Mouse (Mus musculus) MEL (cell line): ENCODE results near the gene Tmem203. TPM values are rescaled to one million over a fixed set of nuclear protein-coding genes. Genes with fewer than 3 reads are reported as not detected.

ENCODE experiments used
- DNase-seq: peaks from one replicate; pipeline ENCODE4 v3.0.0; 2011; ENCODE audit warnings: low read depth, low spot score
- H3K27ac ChIP-seq: 2 replicates; pipeline ENCODE4 v1.5.1; 2012; ENCODE audit warnings: low read depth, mild to moderate bottlenecking, control low read depth, low read length, moderate library complexity; ENCODE audit not compliant: control insufficient read depth
- H3K27me3 ChIP-seq, 2 experiments: fragments of 150-350 bp in 1 of 2; sonication (generic) in 1 of 2; 2 replicates each; pipeline ENCODE4 v1.6.1; 2012; ENCODE audit warnings: low read length in 2 of 2, mild to moderate bottlenecking in 2 of 2, improper control_type of control experiment in 1 of 2, moderate library complexity in 1 of 2; ENCODE audit not compliant: insufficient read depth in 2 of 2, control insufficient read depth in 1 of 2
- H3K36me3 ChIP-seq, 2 experiments: 2 replicates each; pipeline ENCODE4 v1.6.1; 2012 to 2014; ENCODE audit warnings: low read length in 2 of 2, improper control_type of control experiment in 1 of 2, inconsistent platforms in 1 of 2, mild to moderate bottlenecking in 1 of 2; ENCODE audit not compliant: insufficient read depth in 2 of 2, control insufficient read depth in 1 of 2
- H3K4me1 ChIP-seq, 2 experiments: fragments of 150-350 bp in 1 of 2; sonication (generic) in 1 of 2; 2 replicates each; pipeline ENCODE4 v1.6.1; 2012; ENCODE audit warnings: low read length in 2 of 2, improper control_type of control experiment in 1 of 2, mild to moderate bottlenecking in 1 of 2; ENCODE audit not compliant: insufficient read depth in 2 of 2, control insufficient read depth in 1 of 2
- H3K4me3 ChIP-seq, 2 experiments: fragments of 150-350 bp in 1 of 2; sonication (generic) in 1 of 2; 2 replicates each; pipeline ENCODE4 v1.5.1; 2012; ENCODE audit warnings: low read depth in 2 of 2, low read length in 2 of 2, mild to moderate bottlenecking in 2 of 2, moderate library complexity in 2 of 2, control low read depth in 1 of 2, improper control_type of control experiment in 1 of 2; ENCODE audit not compliant: control insufficient read depth in 1 of 2, insufficient read depth in 1 of 2
- H3K79me2 ChIP-seq: 2 replicates; pipeline ENCODE4 v1.6.1; 2012; ENCODE audit warnings: mild to moderate bottlenecking, low read length, moderate library complexity; ENCODE audit not compliant: control insufficient read depth, poor library complexity, insufficient read depth
- H3K9ac ChIP-seq: 2 replicates; pipeline ENCODE4 v1.6.1; 2012; ENCODE audit warnings: low read depth, mild to moderate bottlenecking, control low read depth, low read length, moderate library complexity; ENCODE audit not compliant: control insufficient read depth, poor library complexity, severe bottlenecking
- H3K9me3 ChIP-seq: fragments of 150-350 bp; sonication (generic); replicated peaks from 2 replicates; pipeline ENCODE4 v1.6.1; 2012; ENCODE audit warnings: mild to moderate bottlenecking, low read length, improper control_type of control experiment, moderate library complexity; ENCODE audit not compliant: insufficient read depth
- BHLHE40 ChIP-seq: IDR thresholded peaks from 2 replicates; pipeline ENCODE4 v1.6.1; 2012; ENCODE audit warnings: low read depth, mild to moderate bottlenecking, inconsistent platforms, low read length, improper control_type of control experiment, borderline replicate concordance
- CHD1 ChIP-seq: IDR thresholded peaks from 2 replicates; pipeline ENCODE4 v1.6.1; 2012; ENCODE audit warnings: low read depth, mild to moderate bottlenecking, inconsistent platforms, low read length, improper control_type of control experiment
- CHD2 ChIP-seq: IDR thresholded peaks from 2 replicates; pipeline ENCODE4 v1.6.1; 2011; ENCODE audit warnings: low read length, improper control_type of control experiment
- CTCF ChIP-seq, 3 experiments: IDR thresholded peaks in 2 of 3; conservative IDR thresholded peaks in 1 of 3; 2 replicates each; pipeline ENCODE4 v1.5.1; 2011 to 2012; ENCODE audit warnings: low read length in 3 of 3, low read depth in 2 of 3, mild to moderate bottlenecking in 2 of 3, improper control_type of control experiment in 1 of 3, inconsistent platforms in 1 of 3, mixed read lengths in 1 of 3, moderate library complexity in 1 of 3; ENCODE audit not compliant: control insufficient read depth in 1 of 3, insufficient read depth in 1 of 3, poor library complexity in 1 of 3, severe bottlenecking in 1 of 3
- E2F4 ChIP-seq: IDR thresholded peaks from 2 replicates; pipeline ENCODE4 v1.6.1; 2011; ENCODE audit warnings: low read depth, low read length, improper control_type of control experiment, borderline replicate concordance
- ELF1 ChIP-seq: IDR thresholded peaks from 2 replicates; pipeline ENCODE4 v1.6.1; 2014; ENCODE audit warnings: low read depth, mild to moderate bottlenecking, inconsistent platforms, low read length, improper control_type of control experiment, moderate library complexity
- EP300 ChIP-seq, 2 experiments: IDR thresholded peaks; 2 replicates each; pipeline ENCODE4 v1.6.1; 2011; ENCODE audit warnings: improper control_type of control experiment in 2 of 2, low read length in 2 of 2, low read depth in 1 of 2, mild to moderate bottlenecking in 1 of 2
- ETS1 ChIP-seq: IDR thresholded peaks from 2 replicates; pipeline ENCODE4 v1.6.1; 2012; ENCODE audit warnings: low read depth, mild to moderate bottlenecking, inconsistent platforms, low read length, improper control_type of control experiment, moderate library complexity
- GABPA ChIP-seq: IDR thresholded peaks from 2 replicates; pipeline ENCODE4 v1.6.1; 2012; ENCODE audit warnings: low read depth, mild to moderate bottlenecking, inconsistent platforms, low read length, improper control_type of control experiment, moderate library complexity
- GATA1 ChIP-seq: IDR thresholded peaks from 2 replicates; pipeline ENCODE4 v1.6.1; 2011; ENCODE audit warnings: low read depth, low read length, improper control_type of control experiment
- HCFC1 ChIP-seq: IDR thresholded peaks from 2 replicates; pipeline ENCODE4 v1.6.1; 2012; ENCODE audit warnings: low read depth, mild to moderate bottlenecking, inconsistent platforms, low read length, improper control_type of control experiment, moderate library complexity
- JUND ChIP-seq: IDR thresholded peaks from 2 replicates; pipeline ENCODE4 v1.6.1; 2011; ENCODE audit warnings: low read depth, mild to moderate bottlenecking, improper control_type of control experiment, low read length
- KAT2A ChIP-seq: conservative IDR thresholded peaks from 2 replicates; pipeline ENCODE4 v1.6.1; 2012; ENCODE audit warnings: low read depth, low read length, improper control_type of control experiment, inconsistent platforms
- MAFK ChIP-seq: IDR thresholded peaks from 2 replicates; pipeline ENCODE4 v1.6.1; 2011; ENCODE audit warnings: low read depth, mild to moderate bottlenecking, low read length, improper control_type of control experiment, borderline replicate concordance
- MAX ChIP-seq: IDR thresholded peaks from 2 replicates; pipeline ENCODE4 v1.6.1; 2011; ENCODE audit warnings: low read length, improper control_type of control experiment
- MAZ ChIP-seq: IDR thresholded peaks from 2 replicates; pipeline ENCODE4 v1.6.1; 2012; ENCODE audit warnings: low read depth, mild to moderate bottlenecking, inconsistent platforms, low read length, improper control_type of control experiment
- MEF2A ChIP-seq: IDR thresholded peaks from 2 replicates; pipeline ENCODE4 v1.6.1; 2014; ENCODE audit warnings: low read depth, mild to moderate bottlenecking, inconsistent platforms, low read length, improper control_type of control experiment; ENCODE audit not compliant: poor library complexity, insufficient replicate concordance, severe bottlenecking; ENCODE audit errors: extremely low read depth
- MXI1 ChIP-seq: IDR thresholded peaks from 2 replicates; pipeline ENCODE4 v1.6.1; 2011; ENCODE audit warnings: mild to moderate bottlenecking, low read depth, low read length, improper control_type of control experiment
- MYB ChIP-seq: IDR thresholded peaks from 2 replicates; pipeline ENCODE4 v1.6.1; 2011; ENCODE audit warnings: mild to moderate bottlenecking, low read depth, low read length, improper control_type of control experiment
- MYC ChIP-seq: IDR thresholded peaks from 2 replicates; pipeline ENCODE4 v1.6.1; 2011; ENCODE audit warnings: low read depth, mild to moderate bottlenecking, low read length, improper control_type of control experiment, moderate library complexity
- NELFE ChIP-seq: IDR thresholded peaks from 2 replicates; pipeline ENCODE4 v1.6.1; 2011; ENCODE audit warnings: low read depth, low read length, improper control_type of control experiment
- NRF1 ChIP-seq: IDR thresholded peaks from 2 replicates; pipeline ENCODE4 v1.6.1; 2014; ENCODE audit warnings: low read depth, mild to moderate bottlenecking, inconsistent platforms, low read length, improper control_type of control experiment, moderate library complexity; ENCODE audit not compliant: poor library complexity, insufficient read depth, severe bottlenecking
- POLR2A ChIP-seq, 2 experiments: IDR thresholded peaks; 2 replicates each; pipeline ENCODE4 v1.6.1; 2011 to 2012; ENCODE audit warnings: low read length in 2 of 2, mild to moderate bottlenecking in 2 of 2, control low read depth in 1 of 2, improper control_type of control experiment in 1 of 2, low read depth in 1 of 2, moderate library complexity in 1 of 2; ENCODE audit not compliant: control insufficient read depth in 1 of 2, insufficient read depth in 1 of 2, poor library complexity in 1 of 2
- POLR2AphosphoS5 ChIP-seq: IDR thresholded peaks from 2 replicates; pipeline ENCODE4 v1.6.1; 2012; ENCODE audit warnings: low read depth, borderline replicate concordance, mild to moderate bottlenecking, inconsistent platforms, low read length, moderate library complexity, mixed read lengths
- RAD21 ChIP-seq: IDR thresholded peaks from 2 replicates; pipeline ENCODE4 v1.6.1; 2011; ENCODE audit warnings: mild to moderate bottlenecking, low read depth, low read length, improper control_type of control experiment
- RCOR1 ChIP-seq: IDR thresholded peaks from 2 replicates; pipeline ENCODE4 v1.6.1; 2012; ENCODE audit warnings: low read depth, mild to moderate bottlenecking, inconsistent platforms, low read length, improper control_type of control experiment
- SMC3 ChIP-seq: IDR thresholded peaks from 2 replicates; pipeline ENCODE4 v1.6.1; 2011; ENCODE audit warnings: low read depth, low read length, improper control_type of control experiment
- TAL1 ChIP-seq: IDR thresholded peaks from 2 replicates; pipeline ENCODE4 v1.6.1; 2012; ENCODE audit warnings: mild to moderate bottlenecking, inconsistent platforms, low read length, moderate library complexity, mixed read lengths
- TBP ChIP-seq: IDR thresholded peaks from 2 replicates; pipeline ENCODE4 v1.8.0; 2011; ENCODE audit warnings: low read depth, low read length, improper control_type of control experiment
- UBTF ChIP-seq: IDR thresholded peaks from 2 replicates; pipeline ENCODE4 v1.6.1; 2012; ENCODE audit warnings: low read depth, mild to moderate bottlenecking, inconsistent platforms, low read length, improper control_type of control experiment, moderate library complexity, borderline replicate concordance; ENCODE audit not compliant: insufficient read depth
- USF1 ChIP-seq: IDR thresholded peaks from 2 replicates; pipeline ENCODE4 v1.6.1; 2014; ENCODE audit warnings: low read depth, mild to moderate bottlenecking, inconsistent platforms, low read length, improper control_type of control experiment, moderate library complexity
- USF2 ChIP-seq, 2 experiments: IDR thresholded peaks; 2 replicates each; pipeline ENCODE4 v1.6.1; 2011 to 2012; ENCODE audit warnings: improper control_type of control experiment in 2 of 2, low read length in 2 of 2, borderline replicate concordance in 1 of 2, inconsistent platforms in 1 of 2, low read depth in 1 of 2, mild to moderate bottlenecking in 1 of 2; ENCODE audit not compliant: insufficient read depth in 1 of 2
- ZC3H11A ChIP-seq: IDR thresholded peaks from 2 replicates; pipeline ENCODE4 v1.6.1; 2012; ENCODE audit warnings: low read depth, mild to moderate bottlenecking, inconsistent platforms, low read length, improper control_type of control experiment
- ZKSCAN1 ChIP-seq: IDR thresholded peaks from 2 replicates; pipeline ENCODE4 v1.6.1; 2012; ENCODE audit warnings: low read depth, mild to moderate bottlenecking, inconsistent platforms, low read length, improper control_type of control experiment, moderate library complexity
- ZMIZ1 ChIP-seq: IDR thresholded peaks from 2 replicates; pipeline ENCODE4 v1.6.1; 2012; ENCODE audit warnings: low read depth, mild to moderate bottlenecking, inconsistent platforms, low read length, improper control_type of control experiment, moderate library complexity
- ZNF384 ChIP-seq: IDR thresholded peaks from 2 replicates; pipeline ENCODE4 v1.6.1; 2012; ENCODE audit warnings: low read depth, mild to moderate bottlenecking, inconsistent platforms, low read length, improper control_type of control experiment
- polyA plus RNA-seq, 2 experiments: library from polyadenylated mRNA; stranded (reverse) in 1 of 2; unstranded in 1 of 2; fragments of >175 nt in 1 of 2; fragments of >200 nt in 1 of 2; gene quantifications; 2 replicates each; pipeline versions ENCODE4 v1.2.1 to v1.2.4; 2012; ENCODE audit warnings: low replicate concordance in 2 of 2, low read depth in 1 of 2; ENCODE audit not compliant: insufficient read length in 2 of 2, insufficient read depth in 1 of 2, missing spikeins in 1 of 2
- total RNA-seq: library from RNA; depleted of rRNA; stranded (reverse); fragments of 300-350 nt; gene quantifications from 2 replicates; pipeline ENCODE4 v1.2.3, GENCODE M21; 2012

Gene Tmem203
- total and polyA plus RNA-seq, 3 experiments: 8.4 to 17.0 TPM; not detected in 1

DNA sequence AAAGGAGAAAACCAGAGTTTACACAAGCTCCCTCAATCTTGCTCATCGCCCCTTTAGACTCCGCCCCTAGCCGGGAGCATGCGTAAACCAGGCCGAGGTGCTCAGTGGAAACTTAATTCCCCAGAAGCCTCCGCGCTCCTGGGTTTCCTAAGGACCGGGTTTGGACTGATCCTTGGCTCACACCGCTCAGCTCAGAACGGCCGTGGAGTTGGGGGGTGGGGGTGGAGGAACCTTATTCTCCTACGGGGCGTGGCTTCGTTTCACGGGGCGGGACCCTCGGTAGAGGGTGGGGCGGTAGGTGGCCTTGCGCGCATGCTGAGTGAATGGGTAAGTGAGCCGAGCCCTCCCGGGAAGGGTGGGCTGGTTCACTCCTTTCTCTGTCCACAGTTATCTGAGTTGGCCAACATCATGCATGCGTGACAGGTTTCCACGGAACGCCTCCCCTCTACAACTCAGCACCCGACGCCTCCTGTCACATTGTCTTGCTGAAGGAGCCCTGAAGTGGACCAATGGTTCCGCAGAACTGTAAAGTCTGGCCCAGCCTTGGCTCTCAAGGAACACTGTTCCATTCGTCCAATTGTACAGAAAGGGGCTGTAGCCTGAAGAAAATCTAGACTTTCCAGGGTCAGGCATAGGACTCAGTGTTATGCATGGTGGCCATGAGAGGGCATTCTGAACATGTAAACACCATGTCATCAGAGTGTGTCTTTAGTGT, 14.4 kb upstream of the Tmem203 start:
- Histone ChIP-seq H3K4me3 (peak overlapping the region; percentile 57 to 64), H3K9me3 (no peaks in the 10 kb centered on the region), H3K9ac (peak overlapping the region; percentile 79), H3K79me2 (no peaks in the 10 kb centered on the region; the same call in 1 of the 2 replicates), H3K27me3 (no peaks in the 10 kb centered on the region), H3K4me1 (peaks cover 0 to 21% of the 10 kb centered on the region in 2 experiments; a peak in 3 of 4 replicates), H3K27ac (peak overlapping the region; percentile 56), H3K36me3 (no peaks in the 10 kb centered on the region)
- DNase-seq: peak; percentile 92
- TF ChIP-seq NRF1 (peak; percentile 82), USF1 (no peak), GABPA (no peak), ZC3H11A (no peak), POLR2A (IDR thresholded peaks at IDR 0.05; ENCODE audit: control insufficient read depth in 1 of 2, insufficient read depth in 1 of 2, low read depth in 1 of 2, low read length in 2 of 2, poor library complexity in 1 of 2) (peak; percentile 44 to 61; a peak in 3 of 4 replicates), MEF2A (no peak), ETS1 (no peak; the same call in 1 of the 2 replicates), EP300 (IDR thresholded peaks at IDR 0.05; ENCODE audit: low read depth in 1 of 2, low read length in 2 of 2) (no peak), MYC (no peak), ZMIZ1 (peak; percentile 77; the same call in 1 of the 2 replicates), ELF1 (0 out of 2 replicates have a peak, but pooled peaks have one; percentile 16), CHD1 (no peak), CHD2 (no peak), POLR2AphosphoS5 (no peak), KAT2A (no peak), MAZ (no peak; the same call in 1 of the 2 replicates), SMC3 (no peak), TBP (peak; percentile 52), RCOR1 (no peak), GATA1 (no peak), ZKSCAN1 (no peak), MYB (no peak), UBTF (no peak), ZNF384 (no peak), MAX (no peak), E2F4 (no peak), TAL1 (no peak), HCFC1 (peak; percentile 49), USF2 (IDR thresholded peaks at IDR 0.05; ENCODE audit: borderline replicate concordance in 1 of 2, insufficient read depth in 1 of 2, low read depth in 1 of 2, low read length in 2 of 2) (no peak), RAD21 (no peak), MXI1 (no peak), BHLHE40 (no peak), NELFE (peak; percentile 54), JUND (no peak), CTCF (IDR thresholded peaks at IDR 0.05 in 2 of 3, conservative IDR thresholded peaks at IDR 0.05 in 1 of 3; ENCODE audit: control insufficient read depth in 1 of 3, insufficient read depth in 1 of 3, low read depth in 2 of 3, low read length in 3 of 3, poor library complexity in 1 of 3, severe bottlenecking in 1 of 3) (no peak), MAFK (no peak)
